12 mouse cellular contexts compared by ENCODE assay signal in genomic region chr3:27195153-27195552, GRCm38 (mm10). TPM values are rescaled to one million over a fixed set of nuclear protein-coding genes. Genes with fewer than 3 reads are reported as not detected.
A peak's percentile ranks its signal among the peaks of the same experiment; 100 is the strongest.
DNase-seq lines count a peak whose midpoint lies in the region; ATAC-seq and TF ChIP-seq lines count a peak whose summit lies in the region.
"Had no signal": no experiment of that assay in that cellular context is flagged by ENCODE, and none has a peak within 500 bp of the region (broad histone marks: within the 10 kb centered on the region; RNA-seq: fewer than 3 reads in every experiment).

No protein-coding gene starts in this region.

- H3K27ac ChIP-seq in MEL (ENCODE audit: control insufficient read depth, low read depth, low read length), result peak overlapping the region; percentile 70
- H3K27ac ChIP-seq: forebrain, embryonic 12.5 days; midbrain, embryonic 10.5 days; neural tube, embryonic 12.5 days had no signal

- ATAC-seq in megakaryocyte-erythroid progenitor cell, adult 5-6 weeks (replicated peaks; ENCODE audit: low FRiP score, low TSS enrichment, poor library complexity, severe bottlenecking), result peak; percentile 46
- ATAC-seq in monocyte, adult 5-6 weeks (replicated peaks; ENCODE audit: insufficient number of reproducible peaks, low FRiP score, low TSS enrichment, poor library complexity, severe bottlenecking), result no peak

- no peaks in the 10 kb centered on the region for H3K9me3 ChIP-seq in MEL (replicated peaks; ENCODE audit: insufficient read depth, low read length)
- H3K9me3 ChIP-seq: embryonic facial prominence, embryonic 12.5 days; forebrain, embryonic 12.5 days; midbrain, embryonic 10.5 days; neural tube, embryonic 12.5 days had no signal

- no peak overlapping the region for H3K9ac ChIP-seq in MEL (ENCODE audit: control insufficient read depth, low read depth, low read length, poor library complexity, severe bottlenecking)
- H3K9ac ChIP-seq: embryonic facial prominence, embryonic 12.5 days; forebrain, embryonic 12.5 days; neural tube, embryonic 12.5 days had no signal

- TF ChIP-seq EP300 in MEL (IDR thresholded peaks at IDR 0.05; ENCODE audit: low read depth in 1 of 2, low read length in 2 of 2), result peak; percentile 23 to 44; a peak in 3 of 4 replicates

- no peaks in the 10 kb centered on the region for H3K79me2 ChIP-seq in MEL (ENCODE audit: control insufficient read depth, insufficient read depth, low read length, poor library complexity)

- H3K4me3 ChIP-seq in MEL (ENCODE audit: control insufficient read depth in 1 of 2, insufficient read depth in 1 of 2, low read depth in 2 of 2, low read length in 2 of 2), result no peak overlapping the region
- H3K4me3 ChIP-seq: embryonic facial prominence, embryonic 12.5 days; forebrain, embryonic 12.5 days; midbrain, embryonic 10.5 days; neural tube, embryonic 12.5 days had no signal

- TF ChIP-seq POLR2A in MEL (IDR thresholded peaks at IDR 0.05; ENCODE audit: control insufficient read depth in 1 of 2, insufficient read depth in 1 of 2, low read depth in 1 of 2, low read length in 2 of 2, poor library complexity in 1 of 2), result no peak

- H3K36me3 ChIP-seq in MEL (ENCODE audit: control insufficient read depth in 1 of 2, insufficient read depth in 2 of 2, low read length in 2 of 2), result peaks cover 0 to 21% of the 10 kb centered on the region in 2 experiments; a peak in 2 of 4 replicates
- H3K36me3 ChIP-seq: embryonic facial prominence, embryonic 12.5 days; forebrain, embryonic 12.5 days; midbrain, embryonic 10.5 days; neural tube, embryonic 12.5 days had no signal

- no peak for TF ChIP-seq RAD21 in MEL (IDR thresholded peaks at IDR 0.05; ENCODE audit: low read depth, low read length)

- TF ChIP-seq CTCF in MEL (IDR thresholded peaks at IDR 0.05 in 2 of 3, conservative IDR thresholded peaks at IDR 0.05 in 1 of 3; ENCODE audit: control insufficient read depth in 1 of 3, insufficient read depth in 1 of 3, low read depth in 2 of 3, low read length in 3 of 3, poor library complexity in 1 of 3, severe bottlenecking in 1 of 3), result no peak

- peaks cover 7 to 29% of the 10 kb centered on the region in 2 experiments for H3K4me1 ChIP-seq in MEL (ENCODE audit: control insufficient read depth in 1 of 2, insufficient read depth in 2 of 2, low read length in 2 of 2)
- H3K4me1 ChIP-seq: embryonic facial prominence, embryonic 12.5 days; forebrain, embryonic 12.5 days; midbrain, embryonic 10.5 days; neural tube, embryonic 12.5 days had no signal

- peak; percentile 37 for DNase-seq in layer of hippocampus, adult 9-11 months
- DNase-seq in layer of hippocampus, postnatal 10 days (ENCODE audit: low spot score in 2 of 2), result no peak
- peak; percentile 76 for DNase-seq in MEL (ENCODE audit: low read depth, low spot score)
- peak; percentile 31 for DNase-seq in brain, adult 2 months (ENCODE audit: low read depth, low spot score)
- no peak for DNase-seq in lung, postnatal 10 days
- DNase-seq: cerebellum, postnatal 25 days had no signal

- H3K27me3 ChIP-seq in MEL (ENCODE audit: control insufficient read depth in 1 of 2, insufficient read depth in 2 of 2, low read length in 2 of 2), result no peaks in the 10 kb centered on the region
- H3K27me3 ChIP-seq: embryonic facial prominence, embryonic 12.5 days; forebrain, embryonic 12.5 days; neural tube, embryonic 12.5 days had no signal

TF ChIP-seq in MEL, 35 proteins besides CTCF, POLR2A, EP300 and RAD21:
- TF ChIP-seq GATA1 (IDR thresholded peaks at IDR 0.05; ENCODE audit: low read depth, low read length) (peak; percentile 45), MXI1 (IDR thresholded peaks at IDR 0.05; ENCODE audit: low read depth, low read length) (peak; percentile 45; the same call in 1 of the 2 replicates), SIN3A (IDR thresholded peaks at IDR 0.05; ENCODE audit: low read length) (no peak), ETS1 (IDR thresholded peaks at IDR 0.05; ENCODE audit: low read depth, low read length) (peak; percentile 61), USF2 (IDR thresholded peaks at IDR 0.05; ENCODE audit: borderline replicate concordance in 1 of 2, insufficient read depth in 1 of 2, low read depth in 1 of 2, low read length in 2 of 2) (peak; percentile 48 to 62; a peak in 2 of 4 replicates), JUND (IDR thresholded peaks at IDR 0.05; ENCODE audit: low read depth, low read length) (no peak), USF1 (IDR thresholded peaks at IDR 0.05; ENCODE audit: low read depth, low read length) (peak; percentile 92), MYC (IDR thresholded peaks at IDR 0.05; ENCODE audit: low read depth, low read length) (peak; percentile 63; the same call in 1 of the 2 replicates), MAX (IDR thresholded peaks at IDR 0.05; ENCODE audit: low read length) (peak; percentile 96), ZNF384 (IDR thresholded peaks at IDR 0.05; ENCODE audit: low read depth, low read length) (peak; percentile 79), MEF2A (IDR thresholded peaks at IDR 0.05; ENCODE audit: extremely low read depth, insufficient replicate concordance, low read depth, low read length, poor library complexity, severe bottlenecking) (no peak), BHLHE40 (IDR thresholded peaks at IDR 0.05; ENCODE audit: borderline replicate concordance, low read depth, low read length) (no peak), RCOR1 (IDR thresholded peaks at IDR 0.05; ENCODE audit: low read depth, low read length) (no peak), TAL1 (IDR thresholded peaks at IDR 0.05; ENCODE audit: low read length) (peak; percentile 60), GABPA (IDR thresholded peaks at IDR 0.05; ENCODE audit: low read depth, low read length) (no peak), MAFK (IDR thresholded peaks at IDR 0.05; ENCODE audit: borderline replicate concordance, low read depth, low read length) (no peak), NELFE (IDR thresholded peaks at IDR 0.05; ENCODE audit: low read depth, low read length) (no peak), MYB (IDR thresholded peaks at IDR 0.05; ENCODE audit: low read depth, low read length) (no peak), ZC3H11A (IDR thresholded peaks at IDR 0.05; ENCODE audit: low read depth, low read length) (0 out of 2 replicates have a peak, but pooled peaks have one; percentile 9)

RNA-seq across cellular contexts. Expression of gene Nceh1, which starts 12.4 kb away (rescaled TPM):
- 10 to 100 TPM; 79.8 to 82.2 TPM for total RNA-seq in layer of hippocampus, postnatal 10 days (2021)
- total RNA-seq in MEL (2012; rRNA removed), result 8.2 and 9.7 TPM in 2 replicates
- polyA plus RNA-seq in MEL (2012; ENCODE audit: insufficient read depth in 1 of 2, insufficient read length in 2 of 2, low read depth in 1 of 2, low replicate concordance in 2 of 2, missing spikeins in 1 of 2), result 1 to 10 TPM in 1 of 2 experiments, not detected in 1; 9.3 TPM
- total RNA-seq in megakaryocyte-erythroid progenitor cell, adult 5-6 weeks (2014; fragmentation: Nextera tagmentation), result 4.3 and 8.4 TPM in 2 replicates
- 6.4 and 16.3 TPM in 2 replicates for total RNA-seq in megakaryocyte-erythroid progenitor cell, adult 5-6 weeks (2017)
- 12.1 to 15.1 TPM (median 15.0 TPM) in 3 replicates for total RNA-seq in monocyte, adult 5-6 weeks (2017)

RNA-seq across cellular contexts. Expression of gene Ect2, which starts 41.5 kb away (rescaled TPM):
- total RNA-seq in layer of hippocampus, postnatal 10 days (2021), result 1 to 10 TPM; 2.9 to 4.3 TPM
- 22.6 and 29.9 TPM in 2 replicates for total RNA-seq in MEL (2012; rRNA removed)
- polyA plus RNA-seq in MEL (2012; ENCODE audit: insufficient read depth in 1 of 2, insufficient read length in 2 of 2, low read depth in 1 of 2, low replicate concordance in 2 of 2, missing spikeins in 1 of 2), result 10 to 100 TPM; 31.5 to 48.5 TPM
- total RNA-seq in megakaryocyte-erythroid progenitor cell, adult 5-6 weeks (2014; fragmentation: Nextera tagmentation), result 40.0 and 42.6 TPM in 2 replicates
- total RNA-seq in megakaryocyte-erythroid progenitor cell, adult 5-6 weeks (2017), result 39.2 and 42.0 TPM in 2 replicates
- total RNA-seq in monocyte, adult 5-6 weeks (2017), result 2.9 to 7.0 TPM (median 6.5 TPM) in 3 replicates

Comparison
In these comparisons a context has a peak if more than half of its experiments do, and no peak if none do; other contexts are left out.
1. DNase-seq: peak in layer of hippocampus, adult 9-11 months (single experiment), MEL (single experiment) and brain, adult 2 months (single experiment); none in layer of hippocampus, postnatal 10 days (0 of 2) and lung, postnatal 10 days (single experiment).